Mouse (Mus musculus): Measurements from ENCODE around the gene Prkca.

DNA sequence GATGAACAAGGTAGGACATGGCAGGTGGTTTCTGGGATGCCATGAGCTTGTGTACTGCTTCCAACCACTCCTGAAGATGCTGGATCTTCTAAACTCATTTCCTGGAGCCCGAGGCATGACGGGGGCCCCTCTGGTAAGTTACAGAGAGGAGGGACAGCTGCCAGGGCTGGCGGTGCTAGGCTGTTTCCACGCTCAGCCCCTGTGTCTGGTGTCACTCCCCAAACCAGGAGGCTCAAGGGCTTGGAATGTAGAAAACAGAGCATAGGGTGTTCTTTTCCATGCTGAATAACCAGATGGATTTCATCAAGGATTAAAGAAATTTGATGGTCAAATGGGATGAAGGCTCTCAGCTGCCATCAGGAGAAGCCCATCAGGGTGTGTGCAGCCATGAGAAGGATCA, 104.6 kb downstream of the Prkca start:
- TF ChIP-seq CHD2 (IDR thresholded peaks at IDR 0.05; ENCODE audit: low read depth, low read length) (no peak), MAFK (IDR thresholded peaks at IDR 0.05; ENCODE audit: insufficient read depth, low read depth, low read length) (no peak)
